Mouse (Mus musculus): ENCODE measurements at regions not wholly inside any gene's neighbourhood (a gene's known extent, or its start where the extent isn't known, plus 50 kb on each side); places are given as distances from the start of the nearest gene placed in this dataset.
A peak's percentile ranks its signal among the peaks of the same experiment; 100 is the strongest.

DNA sequence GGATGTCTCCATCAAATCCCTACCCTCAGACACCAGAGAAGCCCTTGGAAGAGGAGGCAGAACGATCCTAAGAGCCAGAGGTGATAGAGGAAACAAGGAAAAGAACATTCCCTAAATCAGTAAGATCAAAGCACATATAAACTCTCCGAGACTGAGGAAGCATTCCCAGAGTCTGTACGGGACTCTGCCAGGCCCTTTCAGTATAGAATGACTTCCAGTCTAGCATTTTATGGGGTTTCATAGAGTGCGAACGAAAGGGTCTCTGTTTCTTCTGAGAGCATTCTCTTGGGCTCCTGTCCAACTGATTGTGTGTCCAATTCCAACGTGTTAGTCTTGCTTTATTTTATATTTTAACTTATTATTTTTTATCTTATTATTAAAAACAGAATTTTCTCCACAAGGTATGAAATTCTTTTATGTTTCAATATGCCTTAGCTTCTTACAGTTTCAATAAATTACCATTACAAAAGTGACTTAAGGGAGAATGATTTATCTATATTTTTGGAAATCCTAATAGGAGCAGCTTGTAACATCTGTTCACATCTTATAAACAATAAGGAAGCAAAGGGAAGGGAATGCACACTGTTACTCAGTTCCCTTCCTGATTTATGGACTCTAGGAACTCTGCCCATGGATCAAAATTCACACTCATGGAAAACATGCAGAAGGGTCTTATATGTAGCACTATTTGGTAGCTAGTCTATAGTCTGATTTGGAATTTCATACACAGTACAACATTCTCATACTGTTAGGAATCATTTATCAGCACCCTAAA is 628.8 kb downstream of the Slitrk6 start:
- peak overlapping the region; percentile 28 for H3K4me2 ChIP-seq (replicated peaks)
- 15% methylated on average over 6 of the region's 6 CpGs for WGBS
- H3K4me3 ChIP-seq, result no peak overlapping the region
- no peaks in the 10 kb centered on the region for H3K27me3 ChIP-seq
- H3K9me3 ChIP-seq, result no peaks in the 10 kb centered on the region
- ATAC-seq (ENCODE audit: low FRiP score, low read depth), result peak; percentile 58; the same call in 1 of the 2 replicates
- no peak overlapping the region for H3K9ac ChIP-seq
- peaks cover 7% of the 10 kb centered on the region for H3K4me1 ChIP-seq
- no peaks in the 10 kb centered on the region for H3K36me3 ChIP-seq
- no peak overlapping the region for H3K27ac ChIP-seq

DNA sequence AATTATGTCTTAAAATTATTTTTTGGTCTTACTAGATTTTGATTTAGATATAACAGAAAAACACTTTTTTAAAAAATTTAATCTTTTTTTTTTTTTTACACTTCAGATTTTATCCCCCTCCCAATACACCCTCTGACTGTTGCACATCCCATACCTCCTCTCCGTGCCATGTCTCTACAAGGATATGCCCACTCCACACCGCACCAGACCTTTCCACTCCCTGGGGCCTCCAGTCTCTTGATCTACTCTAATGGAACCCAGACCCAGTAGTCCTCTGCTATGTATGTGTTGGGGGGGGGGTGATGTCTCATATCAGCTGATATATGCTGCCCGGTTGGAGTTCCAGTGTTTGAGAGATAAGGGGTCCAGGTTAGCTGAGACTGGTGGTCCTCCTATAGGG is 632.2 kb downstream of the Slitrk6 start:
- Histone ChIP-seq H3K9ac (no peak overlapping the region), H3K27ac (no peak overlapping the region), H3K4me3 (no peak overlapping the region), H3K4me1 (peaks cover 7% of the 10 kb centered on the region), H3K27me3 (no peaks in the 10 kb centered on the region), H3K36me3 (no peaks in the 10 kb centered on the region), H3K4me2 (replicated peaks) (no peak overlapping the region), H3K9me3 (no peaks in the 10 kb centered on the region)
- no peak for ATAC-seq (ENCODE audit: low FRiP score, low read depth)
- 94% methylated on average over 3 of the region's 3 CpGs for WGBS

DNA sequence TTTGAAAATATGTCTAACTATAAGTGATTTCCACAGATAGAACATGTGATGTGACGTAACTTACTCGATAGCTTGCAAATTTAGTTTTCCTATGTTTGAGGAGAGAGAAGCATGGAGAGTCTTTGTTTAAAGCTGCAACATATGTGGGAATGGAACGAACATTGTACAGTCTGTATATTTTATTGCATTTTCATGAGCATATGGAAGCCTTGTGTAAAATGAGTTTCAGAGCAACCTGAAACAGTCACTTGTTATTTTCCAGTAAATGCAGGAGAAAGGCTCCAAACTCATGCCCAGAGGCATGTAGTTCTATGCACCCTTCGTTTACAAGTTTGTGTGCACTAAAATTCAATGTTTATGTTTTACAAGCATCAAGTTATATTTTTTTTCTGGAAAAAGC is 639.4 kb downstream of the Slitrk6 start:
- no peaks in the 10 kb centered on the region for H3K36me3 ChIP-seq
- no peak overlapping the region for H3K9ac ChIP-seq
- H3K4me1 ChIP-seq, result peaks cover 5% of the 10 kb centered on the region; the same call in 1 of the 2 replicates
- H3K9me3 ChIP-seq, result no peaks in the 10 kb centered on the region
- no peak overlapping the region for H3K27ac ChIP-seq
- H3K4me3 ChIP-seq, result no peak overlapping the region
- 40% methylated on average over 4 of the region's 4 CpGs for WGBS
- peak; percentile 86 for ATAC-seq (ENCODE audit: low FRiP score, low read depth)
- no peak overlapping the region for H3K4me2 ChIP-seq (replicated peaks)
- H3K27me3 ChIP-seq, result no peaks in the 10 kb centered on the region

DNA sequence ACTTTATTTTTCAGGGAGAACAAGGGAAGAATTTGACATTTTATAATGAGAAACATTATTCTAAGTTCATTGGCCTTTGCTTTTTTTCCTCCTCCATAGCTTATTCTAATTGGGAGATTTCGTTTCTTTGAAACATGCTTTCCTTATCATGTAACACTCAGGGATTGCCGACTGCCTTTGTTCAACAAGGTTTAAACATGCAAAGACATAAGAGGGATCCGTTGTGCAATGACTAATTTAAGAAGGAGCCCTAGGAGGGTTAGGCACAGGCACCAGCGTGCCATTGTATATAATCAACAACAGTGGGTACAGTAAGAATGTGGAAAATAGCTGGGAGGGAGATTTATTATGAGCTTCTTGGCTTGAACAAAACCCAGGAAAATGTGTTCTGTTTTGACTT is 654.1 kb downstream of the Slitrk6 start:
- 68% methylated on average over 4 of the region's 4 CpGs for WGBS
- H3K9ac ChIP-seq, result no peak overlapping the region
- H3K4me3 ChIP-seq, result no peak overlapping the region
- H3K36me3 ChIP-seq, result no peaks in the 10 kb centered on the region
- ATAC-seq (ENCODE audit: low FRiP score, low read depth), result no peak
- no peak overlapping the region for H3K27ac ChIP-seq
- H3K4me2 ChIP-seq (replicated peaks), result no peak overlapping the region
- H3K27me3 ChIP-seq, result no peaks in the 10 kb centered on the region
- no peaks in the 10 kb centered on the region for H3K9me3 ChIP-seq
- H3K4me1 ChIP-seq, result no peaks in the 10 kb centered on the region

DNA sequence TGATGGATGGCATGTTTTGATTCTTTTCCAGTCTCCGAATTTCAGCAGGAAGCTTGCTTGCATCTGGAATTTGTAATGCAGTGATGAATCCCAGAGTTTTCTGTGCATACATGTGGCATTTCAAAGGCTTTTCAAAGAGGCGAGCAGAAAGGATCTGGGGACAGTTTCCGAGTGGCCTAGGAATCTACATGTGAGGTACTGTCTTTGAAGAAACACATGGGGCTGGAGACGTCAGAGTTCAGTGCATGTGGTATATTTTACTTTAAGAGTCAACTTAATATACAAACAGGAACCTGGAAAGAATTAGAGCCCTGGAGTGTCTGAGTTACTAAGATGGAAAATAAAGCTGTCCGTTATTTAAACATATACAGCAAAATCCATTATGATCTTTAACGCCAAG is 676.6 kb downstream of the Slitrk6 start:
- no peak overlapping the region for H3K4me3 ChIP-seq
- no peaks in the 10 kb centered on the region for H3K9me3 ChIP-seq
- no peak overlapping the region for H3K4me2 ChIP-seq (replicated peaks)
- peak; percentile 71; the same call in 1 of the 2 replicates for ATAC-seq (ENCODE audit: low FRiP score, low read depth)
- no peaks in the 10 kb centered on the region for H3K27me3 ChIP-seq
- WGBS, result 27% methylated on average over 6 of the region's 6 CpGs
- no peak overlapping the region for H3K9ac ChIP-seq
- H3K27ac ChIP-seq, result no peak overlapping the region
- H3K4me1 ChIP-seq, result no peaks in the 10 kb centered on the region; the same call in 1 of the 2 replicates
- H3K36me3 ChIP-seq, result no peaks in the 10 kb centered on the region

DNA sequence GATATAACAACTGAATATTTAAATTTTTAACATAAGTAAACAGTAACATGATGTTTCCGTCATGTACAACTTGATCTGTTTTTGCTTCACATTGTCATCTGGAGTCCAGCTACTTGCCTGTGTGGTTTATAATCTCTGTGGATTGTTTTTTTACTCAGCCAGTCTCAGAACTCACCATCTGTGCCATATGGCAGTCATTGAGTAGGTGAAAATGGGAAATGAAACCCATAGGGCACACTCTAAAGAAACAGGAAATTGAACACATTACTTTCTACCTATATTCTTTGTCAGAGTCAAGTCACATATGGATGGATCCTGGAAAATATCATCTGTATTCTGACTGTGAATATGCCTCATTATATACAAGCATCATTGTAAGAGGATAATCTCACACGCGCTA is 707.2 kb downstream of the Slitrk6 start:
- no peaks in the 10 kb centered on the region for H3K4me1 ChIP-seq
- H3K4me2 ChIP-seq (replicated peaks), result no peak overlapping the region
- H3K9ac ChIP-seq, result no peak overlapping the region
- WGBS, result 48% methylated on average over 3 of the region's 3 CpGs
- H3K27ac ChIP-seq, result no peak overlapping the region
- no peaks in the 10 kb centered on the region for H3K36me3 ChIP-seq
- H3K9me3 ChIP-seq, result no peaks in the 10 kb centered on the region
- H3K4me3 ChIP-seq, result no peak overlapping the region
- no peaks in the 10 kb centered on the region for H3K27me3 ChIP-seq
- peak; percentile 75 for ATAC-seq (ENCODE audit: low FRiP score, low read depth)

DNA sequence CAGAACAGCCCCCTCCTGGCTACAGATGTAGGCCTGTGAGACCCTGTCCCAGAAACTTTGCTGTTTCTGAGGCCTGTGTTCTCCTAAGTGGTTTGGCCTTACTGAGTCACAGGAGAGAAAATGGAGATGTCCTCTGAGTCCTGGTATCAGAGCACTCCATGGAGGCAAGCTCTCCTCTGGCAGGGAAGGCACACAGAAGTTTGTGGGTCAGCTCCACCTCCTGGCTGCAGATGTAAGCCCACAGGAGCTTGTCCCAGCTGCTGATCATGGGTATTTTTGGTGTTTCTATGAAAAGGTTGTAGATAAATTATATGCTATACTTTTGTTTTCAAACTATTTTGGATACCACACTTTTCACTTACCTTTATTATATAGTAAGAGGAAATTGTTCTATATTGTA is 711.7 kb downstream of the Slitrk6 start:
- no peak overlapping the region for H3K9ac ChIP-seq
- no peak overlapping the region for H3K4me3 ChIP-seq
- no peaks in the 10 kb centered on the region for H3K9me3 ChIP-seq
- no peak for ATAC-seq (ENCODE audit: low FRiP score, low read depth)
- no peak overlapping the region for H3K27ac ChIP-seq
- H3K36me3 ChIP-seq, result no peaks in the 10 kb centered on the region
- no peaks in the 10 kb centered on the region for H3K27me3 ChIP-seq
- no peak overlapping the region for H3K4me2 ChIP-seq (replicated peaks)
- H3K4me1 ChIP-seq, result no peaks in the 10 kb centered on the region

DNA sequence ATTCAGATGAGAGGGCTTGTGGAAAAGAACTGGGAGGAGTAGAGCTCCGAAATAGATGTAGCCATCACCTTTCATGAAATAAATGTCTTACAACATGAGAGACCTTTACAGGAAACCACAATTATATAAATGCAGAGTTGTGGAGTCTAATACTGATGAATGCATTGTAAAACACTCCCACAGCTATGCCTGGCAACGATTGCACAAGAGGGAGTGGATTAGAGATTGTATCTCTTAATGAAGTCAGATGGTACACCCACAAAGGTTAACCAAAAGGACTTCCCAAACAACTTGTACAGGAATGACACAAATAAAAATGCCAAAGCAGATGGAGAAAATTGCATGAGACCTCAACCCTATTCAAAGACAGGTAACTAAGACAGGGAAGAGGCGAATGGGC is 733.1 kb downstream of the Slitrk6 start:
- Histone ChIP-seq H3K27ac (no peak overlapping the region), H3K4me2 (replicated peaks) (no peak overlapping the region), H3K9ac (no peak overlapping the region), H3K36me3 (no peaks in the 10 kb centered on the region), H3K4me3 (no peak overlapping the region), H3K9me3 (no peaks in the 10 kb centered on the region), H3K4me1 (no peaks in the 10 kb centered on the region), H3K27me3 (no peaks in the 10 kb centered on the region)
- WGBS, result 74% methylated on average over 3 of the region's 3 CpGs
- no peak for ATAC-seq (ENCODE audit: low FRiP score, low read depth)

DNA sequence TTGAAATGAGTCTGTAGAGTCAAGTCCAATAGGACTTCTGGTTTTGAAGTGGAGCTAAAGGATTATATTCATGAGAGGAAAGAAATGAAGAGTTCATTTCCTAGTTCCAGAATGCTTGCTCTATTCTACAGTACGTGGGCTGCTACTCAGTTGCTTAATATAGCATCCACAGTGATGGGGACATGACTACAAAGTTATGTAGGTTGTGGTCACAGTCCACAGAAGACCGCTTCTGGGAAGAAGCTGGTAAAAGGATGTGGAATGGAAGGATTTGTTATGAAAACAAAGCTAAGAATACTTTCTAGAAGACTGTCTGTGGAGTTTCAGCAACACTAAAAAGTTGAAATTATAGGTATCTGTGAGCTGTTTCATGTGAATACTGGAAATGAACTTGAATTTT is 739.8 kb downstream of the Slitrk6 start:
- no peak overlapping the region for H3K4me2 ChIP-seq (replicated peaks)
- H3K4me3 ChIP-seq, result no peak overlapping the region
- 73% methylated on average over 2 of the region's 2 CpGs for WGBS
- no peaks in the 10 kb centered on the region for H3K9me3 ChIP-seq
- H3K4me1 ChIP-seq, result no peaks in the 10 kb centered on the region
- no peaks in the 10 kb centered on the region for H3K36me3 ChIP-seq
- no peak overlapping the region for H3K9ac ChIP-seq
- no peaks in the 10 kb centered on the region for H3K27me3 ChIP-seq
- no peak for ATAC-seq (ENCODE audit: low FRiP score, low read depth)
- no peak overlapping the region for H3K27ac ChIP-seq

DNA sequence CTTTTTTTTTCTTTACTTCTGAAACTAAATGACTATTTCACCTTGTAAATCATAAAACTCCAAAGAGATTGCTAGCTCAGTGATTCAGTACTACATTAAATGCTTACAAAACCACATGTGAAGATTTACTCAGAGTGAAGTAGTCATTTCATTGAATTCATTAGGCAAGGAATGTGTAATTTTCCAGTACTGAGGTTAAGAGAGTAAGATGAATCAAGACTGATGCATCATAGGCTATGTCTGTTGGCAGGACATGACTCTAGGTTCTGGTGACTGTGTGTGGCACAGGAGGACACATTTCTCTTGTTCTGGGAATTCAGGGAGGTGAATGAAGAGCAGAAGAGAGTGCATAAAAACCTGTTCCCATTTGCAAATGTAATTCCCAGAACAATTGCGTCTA is 741.7 kb downstream of the Slitrk6 start:
- H3K4me3 ChIP-seq, result no peak overlapping the region

DNA sequence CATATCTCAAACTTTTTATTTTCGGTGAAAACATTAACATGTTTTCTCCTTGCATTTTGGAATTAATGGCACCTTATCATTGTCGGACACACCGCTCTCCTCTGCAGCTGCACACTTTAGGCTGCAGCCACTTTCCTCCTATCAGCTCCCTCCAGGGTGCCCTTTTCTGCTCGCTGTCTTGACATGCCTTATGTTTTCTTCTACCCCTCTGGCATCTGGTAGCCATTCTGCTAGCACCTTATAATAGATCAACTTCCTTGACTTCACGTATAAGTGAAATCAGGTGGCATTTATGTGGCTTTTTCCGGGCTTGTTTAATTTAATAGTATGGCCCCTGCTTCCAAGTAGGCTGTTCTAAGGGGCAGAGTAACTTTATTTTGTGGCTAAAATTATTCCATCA is 747.8 kb downstream of the Slitrk6 start:
- peaks cover 6% of the 10 kb centered on the region; the same call in 1 of the 2 replicates for H3K4me1 ChIP-seq
- peak; percentile 86; the same call in 1 of the 2 replicates for ATAC-seq (ENCODE audit: low FRiP score, low read depth)
- WGBS, result 22% methylated on average over 6 of the region's 6 CpGs

More for the DNA sequence above, 741.7 kb downstream of the Slitrk6 start:
- Histone ChIP-seq H3K9ac (no peak overlapping the region), H3K27ac (no peak overlapping the region), H3K9me3 (no peaks in the 10 kb centered on the region), H3K4me1 (no peaks in the 10 kb centered on the region), H3K27me3 (no peaks in the 10 kb centered on the region), H3K36me3 (no peaks in the 10 kb centered on the region), H3K4me2 (replicated peaks) (no peak overlapping the region)
- 95% methylated on average over 1 of the region's 1 CpGs for WGBS
- ATAC-seq (ENCODE audit: low FRiP score, low read depth), result no peak

DNA sequence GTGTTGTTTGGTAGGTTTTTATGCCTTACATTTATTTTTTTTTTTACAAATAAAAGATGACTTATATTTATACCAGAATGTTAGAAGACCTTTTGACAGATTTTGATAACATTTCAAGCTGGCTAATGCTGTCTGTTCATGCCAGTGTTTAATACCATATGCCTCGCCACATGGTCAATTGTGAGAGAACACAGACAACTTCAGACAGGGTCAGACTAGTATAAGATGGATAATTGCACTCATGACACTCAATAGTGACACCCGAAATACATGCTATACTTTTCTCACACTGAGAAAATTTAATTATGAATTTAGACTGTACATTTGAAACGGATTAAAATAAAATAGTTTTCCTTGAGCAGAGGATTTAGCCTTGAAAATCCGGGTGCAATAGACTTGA is 769.9 kb downstream of the Slitrk6 start:
- H3K9ac ChIP-seq, result no peak overlapping the region
- no peak overlapping the region for H3K4me3 ChIP-seq
- no peak overlapping the region for H3K27ac ChIP-seq
- H3K36me3 ChIP-seq, result no peaks in the 10 kb centered on the region
- no peaks in the 10 kb centered on the region for H3K9me3 ChIP-seq
- WGBS, result 62% methylated on average over 4 of the region's 4 CpGs
- no peaks in the 10 kb centered on the region for H3K27me3 ChIP-seq
- H3K4me2 ChIP-seq (replicated peaks), result no peak overlapping the region
- no peaks in the 10 kb centered on the region for H3K4me1 ChIP-seq
- ATAC-seq (ENCODE audit: low FRiP score, low read depth), result no peak

More for the DNA sequence above, 747.8 kb downstream of the Slitrk6 start:
- no peaks in the 10 kb centered on the region for H3K36me3 ChIP-seq
- H3K9me3 ChIP-seq, result no peaks in the 10 kb centered on the region
- H3K9ac ChIP-seq, result no peak overlapping the region
- no peaks in the 10 kb centered on the region for H3K27me3 ChIP-seq
- no peak overlapping the region for H3K27ac ChIP-seq
- H3K4me2 ChIP-seq (replicated peaks), result peak overlapping the region; percentile 38
- no peak overlapping the region for H3K4me3 ChIP-seq

DNA sequence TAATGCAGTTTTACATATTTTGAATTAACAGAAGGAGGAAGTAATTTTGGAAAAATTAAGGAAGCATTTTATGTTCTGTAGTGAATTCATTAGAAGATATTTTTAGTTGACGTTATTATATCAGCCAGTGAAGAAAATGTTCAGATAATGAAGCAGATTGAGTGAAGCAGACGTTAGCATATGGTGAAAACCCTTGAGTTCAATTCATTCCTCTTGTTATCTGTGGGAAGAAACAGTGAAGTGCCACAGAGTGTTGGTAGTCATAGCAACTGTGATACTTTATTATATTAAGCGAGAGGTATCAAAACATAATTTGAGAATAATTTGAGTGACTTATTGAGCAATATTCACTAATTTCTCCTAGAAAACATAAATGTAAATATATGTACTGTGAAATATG is 796.9 kb downstream of the Slitrk6 start:
- Histone ChIP-seq H3K9ac (no peak overlapping the region), H3K4me1 (no peaks in the 10 kb centered on the region), H3K4me2 (replicated peaks) (no peak overlapping the region), H3K9me3 (no peaks in the 10 kb centered on the region), H3K36me3 (no peaks in the 10 kb centered on the region), H3K27me3 (no peaks in the 10 kb centered on the region), H3K4me3 (no peak overlapping the region), H3K27ac (no peak overlapping the region)
- ATAC-seq (ENCODE audit: low FRiP score, low read depth), result no peak
- WGBS, result 84% methylated on average over 3 of the region's 3 CpGs

Data from limb, embryonic 13.5 days (tissue).